Mouse (Mus musculus) T-helper 2 cell (primary cell): ENCODE measurements around the gene Abcc2.

Experiments
- in situ Hi-C: fragments of 300-600 bp; cut with MboI, MseI; formaldehyde crosslinking; loops from one replicate; pipeline ENCODE4 v1.15.1; 2025; ENCODE audit warnings: high pct_unique_total_duplicates

Abcc2 gene

GRCm38 (mm10) chr19:43851996-43852630 is 70.1 kb downstream of the Abcc2 start:
- in situ Hi-C loops: no loop called here

DNA sequence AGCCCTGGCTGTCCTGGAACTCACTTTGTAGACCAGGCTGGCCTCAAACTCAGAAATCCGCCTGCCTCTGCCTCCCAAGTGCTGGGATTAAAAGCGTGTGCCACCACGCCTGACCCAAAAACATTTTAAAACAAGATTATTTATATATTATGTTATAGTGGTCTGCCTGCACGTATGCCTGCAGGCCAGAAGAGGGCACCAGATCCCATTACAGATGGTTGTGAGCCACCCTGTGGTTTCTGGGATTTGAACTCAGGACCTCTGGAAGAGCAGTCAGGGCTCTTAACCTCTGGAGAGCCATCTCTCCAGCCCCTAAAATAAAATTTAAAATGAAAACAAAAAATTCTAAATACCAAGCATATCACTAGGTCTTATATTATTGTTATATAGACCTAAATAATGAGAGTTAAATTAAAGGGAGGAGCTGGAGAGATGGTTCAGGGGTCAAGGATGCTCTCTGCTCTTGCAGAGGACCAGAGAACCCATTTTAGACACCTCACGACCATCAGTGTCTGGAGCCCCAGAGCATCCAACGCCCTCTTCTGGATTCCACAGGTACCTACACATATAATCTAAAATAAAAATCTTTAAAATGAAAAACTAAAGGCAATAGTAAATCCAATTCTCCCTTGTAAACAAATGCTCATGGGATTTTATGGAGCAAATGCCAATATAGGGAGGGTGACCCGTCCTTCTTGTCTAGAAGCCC is 71.0 kb downstream of the Abcc2 start:
- in situ Hi-C loops: no loop called here

- in situ Hi-C loops: no loop called here
Observed at GRCm38 (mm10) chr19:43857347-43857746, 75.4 kb downstream of the Abcc2 start.

GRCm38 (mm10) chr19:43870418-43870817 is 88.4 kb downstream of the Abcc2 start:
- in situ Hi-C loops: no loop called here

DNA sequence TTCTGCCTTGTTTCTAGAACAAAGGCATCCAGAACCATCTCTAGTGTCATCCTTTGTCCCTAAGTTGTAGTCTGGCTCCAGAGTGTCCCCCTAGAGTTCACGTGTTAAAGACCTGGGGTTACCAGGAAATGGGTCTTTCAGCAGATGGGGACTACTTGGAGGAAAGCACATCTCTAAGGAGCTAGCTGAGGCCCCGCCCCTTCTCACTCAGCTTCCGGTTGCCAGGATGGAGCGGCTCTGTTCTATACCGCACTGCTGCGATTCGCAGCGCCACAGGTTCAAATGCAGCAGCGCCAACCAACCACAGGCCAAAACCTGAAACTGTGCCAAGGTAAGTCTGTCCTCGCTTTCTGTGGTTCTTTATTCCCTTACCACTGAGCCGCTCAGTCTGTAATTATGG is 92.4 kb downstream of the Abcc2 start:
- in situ Hi-C loops: no loop called here

- in situ Hi-C loops: no loop called here
Observed at GRCm38 (mm10) chr19:43875996-43876395, 94.0 kb downstream of the Abcc2 start.

- in situ Hi-C loops: no loop called here
Observed at GRCm38 (mm10) chr19:43877364-43877763, 95.4 kb downstream of the Abcc2 start.

GRCm38 (mm10) chr19:43878111-43879092 is 96.4 kb downstream of the Abcc2 start:
- in situ Hi-C loops: no loop called here

GRCm38 (mm10) chr19:43879401-43880212 is 97.6 kb downstream of the Abcc2 start:
- in situ Hi-C loops: no loop called here

- in situ Hi-C loops: no loop called here
Observed at GRCm38 (mm10) chr19:43880420-43880819, 98.4 kb downstream of the Abcc2 start.

DNA sequence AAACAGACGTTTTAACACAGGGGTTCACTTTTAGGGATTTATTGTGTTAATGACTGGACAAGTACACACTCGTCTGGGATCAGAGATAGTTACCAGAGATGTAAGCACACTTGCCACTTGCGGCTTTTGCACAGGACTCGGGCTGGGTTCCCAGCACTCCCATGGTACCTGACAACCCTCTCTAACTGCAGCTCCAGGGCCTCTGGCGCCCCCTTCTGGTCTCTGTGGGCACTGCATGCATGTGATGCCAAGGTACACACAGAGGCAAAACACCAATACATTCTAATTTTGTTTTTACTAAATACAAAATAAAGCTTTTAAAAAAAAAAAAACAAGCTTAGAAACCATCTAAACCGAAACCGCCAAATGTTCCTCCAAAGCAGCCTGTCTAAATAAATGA is 99.6 kb downstream of the Abcc2 start:
- in situ Hi-C loops: no loop called here

- in situ Hi-C loops: no loop called here
Observed at GRCm38 (mm10) chr19:43882895-43883573, 101.0 kb downstream of the Abcc2 start.

- in situ Hi-C loops: no loop called here
Observed at GRCm38 (mm10) chr19:43884668-43885498, 102.9 kb downstream of the Abcc2 start.

- in situ Hi-C loops: no loop called here
Observed at GRCm38 (mm10) chr19:43886371-43887099, 104.5 kb downstream of the Abcc2 start.

- in situ Hi-C loops: no loop called here
Observed at GRCm38 (mm10) chr19:43887242-43887641, 105.2 kb downstream of the Abcc2 start.

- in situ Hi-C loops: no loop called here
Observed at GRCm38 (mm10) chr19:43887725-43888124, 105.7 kb downstream of the Abcc2 start.
